28 mouse cellular contexts compared by ENCODE assay signal in the genomic region with DNA sequence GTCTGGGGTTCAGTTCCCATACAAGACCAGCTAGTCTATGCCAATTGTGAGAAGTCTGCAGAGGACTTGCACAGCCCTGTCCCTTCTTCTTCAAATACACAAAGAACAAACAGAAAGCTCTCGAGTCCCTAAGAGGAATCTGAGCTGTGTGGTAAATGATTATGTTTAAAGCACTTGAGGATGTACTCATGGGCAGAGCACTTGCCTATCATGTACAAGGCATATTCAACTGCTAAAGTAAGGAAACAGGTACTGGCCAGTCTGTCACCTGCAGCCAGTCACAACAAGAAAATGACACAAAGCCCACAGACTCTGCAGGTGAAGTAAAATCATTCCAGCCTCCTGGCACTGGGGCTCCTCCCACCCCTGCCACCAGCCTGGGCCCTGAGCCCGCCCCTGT. TPM values are rescaled to one million over a fixed set of nuclear protein-coding genes. Genes with fewer than 3 reads are reported as not detected.
"Had no signal": no experiment of that assay in that cellular context is flagged by ENCODE, and none has a peak within 500 bp of the region (broad histone marks: within the 10 kb centered on the region; RNA-seq: fewer than 3 reads in every experiment).

No protein-coding gene starts in this region.

- H3K36me3 ChIP-seq: forebrain, embryonic 15.5 days had no signal

- H3K4me2 ChIP-seq: embryonic facial prominence, embryonic 12.5 days; embryonic facial prominence, embryonic 13.5 days; embryonic facial prominence, embryonic 15.5 days; forebrain, embryonic 12.5 days; forebrain, embryonic 13.5 days; forebrain, embryonic 15.5 days had no signal

- H3K27ac ChIP-seq: embryonic facial prominence, embryonic 10.5 days; embryonic facial prominence, embryonic 12.5 days; embryonic facial prominence, embryonic 13.5 days; embryonic facial prominence, embryonic 15.5 days; forebrain, embryonic 10.5 days; forebrain, embryonic 12.5 days; forebrain, embryonic 13.5 days; forebrain, embryonic 15.5 days; gastrocnemius, adult 2 months had no signal

- H3K4me1 ChIP-seq: embryonic facial prominence, embryonic 10.5 days; embryonic facial prominence, embryonic 12.5 days; embryonic facial prominence, embryonic 13.5 days; embryonic facial prominence, embryonic 15.5 days; forebrain, embryonic 13.5 days; forebrain, embryonic 15.5 days had no signal

- H3K9me3 ChIP-seq: embryonic facial prominence, embryonic 10.5 days; embryonic facial prominence, embryonic 12.5 days; embryonic facial prominence, embryonic 13.5 days; embryonic facial prominence, embryonic 15.5 days; forebrain, embryonic 10.5 days; forebrain, embryonic 12.5 days; forebrain, embryonic 13.5 days; forebrain, embryonic 15.5 days had no signal

- H3K27me3 ChIP-seq: embryonic facial prominence, embryonic 12.5 days; embryonic facial prominence, embryonic 13.5 days; embryonic facial prominence, embryonic 15.5 days; forebrain, embryonic 12.5 days; forebrain, embryonic 13.5 days; forebrain, embryonic 15.5 days had no signal

- H3K9ac ChIP-seq: embryonic facial prominence, embryonic 12.5 days; embryonic facial prominence, embryonic 13.5 days; embryonic facial prominence, embryonic 15.5 days; forebrain, embryonic 12.5 days; forebrain, embryonic 13.5 days; forebrain, embryonic 15.5 days; forebrain, postnatal 0 days had no signal

- H3K4me3 ChIP-seq: embryonic facial prominence, embryonic 10.5 days; embryonic facial prominence, embryonic 12.5 days; embryonic facial prominence, embryonic 13.5 days; embryonic facial prominence, embryonic 15.5 days; erythroblast, embryonic 14.5 days; forebrain, embryonic 10.5 days; forebrain, embryonic 12.5 days; forebrain, embryonic 13.5 days; forebrain, embryonic 15.5 days; gastrocnemius, adult 2 months had no signal

- ATAC-seq: forebrain, embryonic 13.5 days; forebrain, embryonic 14.5 days; forebrain, embryonic 15.5 days; forebrain, embryonic 16.5 days; forebrain, postnatal 0 days had no signal

- DNase-seq: cerebellum, adult 18-20 months; cerebellum, adult 2 months; cerebellum, adult 8-10 months; cerebellum, adult 9-10 months; cerebellum, adult 9-11 months; cerebellum, postnatal 10 days; cerebellum, postnatal 14 days; cerebellum, postnatal 25 days; cerebellum, postnatal 36 days; embryo, embryonic 11 days; forebrain, postnatal 0 days; gastrocnemius, adult 2 months; gastrocnemius, postnatal 10 days; gastrocnemius, postnatal 14 days; gastrocnemius, postnatal 25 days; gastrocnemius, postnatal 36 days; heart, adult 11 months had no signal

RNA-seq across cellular contexts. Expression of gene Nova2, which starts 25.2 kb away (rescaled TPM):
- polyA plus RNA-seq: erythroblast, embryonic 14.5 days had no signal
